Mouse (Mus musculus) adrenal gland, postnatal 25 days (tissue): ENCODE measurements around the gene Nop14. TPM values are rescaled to one million over a fixed set of nuclear protein-coding genes. Genes with fewer than 3 reads are reported as not detected.
"Not testable (repeated sequence)": the region's sequence is repeated elsewhere in the genome, so short reads cannot be mapped to it uniquely, and the experiment has no call there.

Experiments
- DNase-seq: peaks from one replicate; pipeline ENCODE4 v3.0.0; 2021; ENCODE audit warnings: mixed read lengths
- total RNA-seq: library from RNA; stranded (reverse); gene quantifications from 2 replicates; pipeline ENCODE4 v1.2.3, GENCODE M21; 2021

Nop14 gene
- total RNA-seq, 1 experiment from 2014 or later, result 21.3 TPM

- DNase-seq, result no peak
Observed at GRCm38 (mm10) chr5:34609966-34610365, 50.0 kb downstream of the Nop14 start.

GRCm38 (mm10) chr5:34608226-34608625, 51.7 kb downstream of the Nop14 start:
- DNase-seq, result no peak

- DNase-seq, result no peak
Observed at GRCm38 (mm10) chr5:34607100-34607880, 52.7 kb downstream of the Nop14 start.

- DNase-seq, result no peak
Observed at GRCm38 (mm10) chr5:34604576-34604975, 55.4 kb downstream of the Nop14 start.

GRCm38 (mm10) chr5:34593202-34593727, 66.7 kb downstream of the Nop14 start:
- no peak for DNase-seq

GRCm38 (mm10) chr5:34592666-34593065, 67.3 kb downstream of the Nop14 start:
- DNase-seq, result no peak

GRCm38 (mm10) chr5:34592224-34592623, 67.7 kb downstream of the Nop14 start:
- DNase-seq, result not testable (repeated sequence)

GRCm38 (mm10) chr5:34591388-34592004, 68.5 kb downstream of the Nop14 start:
- DNase-seq, result no peak

GRCm38 (mm10) chr5:34590702-34591101, 69.2 kb downstream of the Nop14 start:
- DNase-seq, result no peak

GRCm38 (mm10) chr5:34590059-34590458, 69.9 kb downstream of the Nop14 start:
- DNase-seq, result no peak

Other genes starting within 250 kb of the Nop14 start
- 14.9 and 24.7 TPM in 2 replicates for gene Tnip2, start 146.2 kb downstream of the Nop14 start, total RNA-seq
- gene Sh3bp2, start 134.3 kb downstream of the Nop14 start, total RNA-seq, result 16.6 and 19.9 TPM in 2 replicates
- 139 and 181 TPM in 2 replicates for gene Add1, start 86.5 kb downstream of the Nop14 start, total RNA-seq
- 39.1 and 40.4 TPM in 2 replicates for gene Mfsd10, start 22.9 kb downstream of the Nop14 start, total RNA-seq
- gene Grk4, start 231 bp upstream of the Nop14 start, total RNA-seq, result 2.4 and 3.9 TPM in 2 replicates
- gene Htt, start 101.6 kb upstream of the Nop14 start, total RNA-seq, result 35.4 and 37.6 TPM in 2 replicates
- 1.2 and 1.8 TPM in 2 replicates for gene Msantd1, start 247.9 kb upstream of the Nop14 start, total RNA-seq